Mouse (Mus musculus): ENCODE results near the gene Frat2.
"Not testable (repeated sequence)": the region's sequence is repeated elsewhere in the genome, so short reads cannot be mapped to it uniquely, and the experiment has no call there.

The Frat2 gene

GRCm38 (mm10) chr19:41847992-41848851 lies at the start of gene Frat2:
Gene Frat2, minus strand, starts transcription at chr19:41848132.
- DNase-seq (ENCODE audit: low spot score) = peak; percentile 87

GRCm38 (mm10) chr19:41896319-41896711 lies 48.4 kb upstream of the Frat2 start:
- DNase-seq (ENCODE audit: low spot score) = no peak

GRCm38 (mm10) chr19:41895460-41896318 lies 47.8 kb upstream of the Frat2 start, which contains the start of gene Rrp12:
Gene Rrp12, minus strand, starts transcription at chr19:41896173.
- peak; percentile 90 for DNase-seq (ENCODE audit: low spot score)

- DNase-seq (ENCODE audit: low spot score) = peak; percentile 13
Observed at GRCm38 (mm10) chr19:41894959-41895358, 47.0 kb upstream of the Frat2 start.

GRCm38 (mm10) chr19:41888191-41888590 lies 40.3 kb upstream of the Frat2 start:
- no peak for DNase-seq (ENCODE audit: low spot score)

GRCm38 (mm10) chr19:41883882-41884281 lies 36.0 kb upstream of the Frat2 start:
- no peak for DNase-seq (ENCODE audit: low spot score)

GRCm38 (mm10) chr19:41881842-41882241 lies 33.9 kb upstream of the Frat2 start:
- no peak for DNase-seq (ENCODE audit: low spot score)

- DNase-seq (ENCODE audit: low spot score) = no peak
Observed at GRCm38 (mm10) chr19:41874356-41874755, 26.4 kb upstream of the Frat2 start.

GRCm38 (mm10) chr19:41872285-41872684 lies 24.4 kb upstream of the Frat2 start:
- no peak for DNase-seq (ENCODE audit: low spot score)

- DNase-seq (ENCODE audit: low spot score) = not testable (repeated sequence)
Observed at GRCm38 (mm10) chr19:41869946-41870345, 22.0 kb upstream of the Frat2 start.

GRCm38 (mm10) chr19:41869296-41869695 lies 21.4 kb upstream of the Frat2 start:
- no peak for DNase-seq (ENCODE audit: low spot score)

- no peak for DNase-seq (ENCODE audit: low spot score)
Observed at GRCm38 (mm10) chr19:41866707-41867106, 18.8 kb upstream of the Frat2 start.

GRCm38 (mm10) chr19:41857816-41858310 lies 9.9 kb upstream of the Frat2 start:
- peak; percentile 60 for DNase-seq (ENCODE audit: low spot score)

- peak; percentile 21 for DNase-seq (ENCODE audit: low spot score)
Observed at GRCm38 (mm10) chr19:41857086-41857762, 9.3 kb upstream of the Frat2 start.

GRCm38 (mm10) chr19:41852423-41852822 lies 4.5 kb upstream of the Frat2 start:
- no peak for DNase-seq (ENCODE audit: low spot score)

- peak; percentile 17 for DNase-seq (ENCODE audit: low spot score)
Observed at GRCm38 (mm10) chr19:41850719-41851543, 3.0 kb upstream of the Frat2 start.

- peak; percentile 40 for DNase-seq (ENCODE audit: low spot score)
Observed at GRCm38 (mm10) chr19:41850021-41850718, 2.2 kb upstream of the Frat2 start.

GRCm38 (mm10) chr19:41847614-41847991 lies 329 bp downstream of the Frat2 start:
- peak; percentile 52 for DNase-seq (ENCODE audit: low spot score)

- peak; percentile 36 for DNase-seq (ENCODE audit: low spot score)
Observed at GRCm38 (mm10) chr19:41847091-41847581, 796 bp downstream of the Frat2 start.

GRCm38 (mm10) chr19:41846366-41847090 lies 1.4 kb downstream of the Frat2 start:
- peak; percentile 37 for DNase-seq (ENCODE audit: low spot score)

All from MN1 (cell line).